Mouse (Mus musculus) lung, adult 2 months (tissue): ENCODE results near the gene Tm9sf3. TPM values are rescaled to one million over a fixed set of nuclear protein-coding genes. Genes with fewer than 3 reads are reported as not detected.

Source experiments
- DNase-seq: peaks from one replicate; pipeline ENCODE4 v3.0.0; 2022
- H3K4me1 ChIP-seq: fragments of 200-500 bp; 2 replicates; pipeline ENCODE4 v1.6.1; 2011; ENCODE audit warnings: low read length; ENCODE audit not compliant: control insufficient read depth, insufficient read depth
- H3K4me3 ChIP-seq: fragments of 200-500 bp; replicated peaks from 2 replicates; pipeline ENCODE3; 2011; ENCODE audit warnings: low read depth, mild to moderate bottlenecking, control low read depth, low read length; ENCODE audit errors: extremely low read depth
- CTCF ChIP-seq: fragments of 200-500 bp; IDR thresholded peaks from 2 replicates; pipeline ENCODE4 v1.5.1; 2011; ENCODE audit warnings: mild to moderate bottlenecking, low read length, control low read depth; ENCODE audit not compliant: insufficient read depth
- POLR2A ChIP-seq: fragments of 200-500 bp; IDR thresholded peaks from 2 replicates; pipeline ENCODE4 v1.6.1; 2011; ENCODE audit warnings: low read depth, mild to moderate bottlenecking, control low read depth, low read length, borderline replicate concordance; ENCODE audit errors: extremely low read depth
- WGBS: fragments of 180-500 bp; shearing (Covaris S2); methylation state at CpG from one replicate; pipeline ENCODE4 v1.1.7; 2018; 5-methylcytosine and 5-hydroxymethylcytosine counted together
- polyA plus RNA-seq: library from polyadenylated mRNA; depleted of rRNA; stranded (reverse); fragments of >200 nt; gene quantifications from 2 replicates; pipeline ENCODE4 v1.2.3, GENCODE M21; 2012

The Tm9sf3 gene
- polyA plus RNA-seq, 1 experiment: 65.4 TPM

- TF ChIP-seq POLR2A (no peak), CTCF (no peak)
- 83% methylated on average over 5 of the region's 5 CpGs for WGBS
These were observed 21.8 kb downstream of the Tm9sf3 start for GRCm38 (mm10) chr19:41241997-41242396.

GRCm38 (mm10) chr19:41233698-41234097, 30.1 kb downstream of the Tm9sf3 start:
- H3K4me3 ChIP-seq: no peak overlapping the region
- 87% methylated on average over 4 of the region's 4 CpGs for WGBS
- TF ChIP-seq POLR2A (no peak), CTCF (no peak)
- H3K4me1 ChIP-seq: no peaks in the 10 kb centered on the region; the same call in 1 of the 2 replicates
- DNase-seq: no peak

More at GRCm38 (mm10) chr19:41241997-41242396, 21.8 kb downstream of the Tm9sf3 start:
- Histone ChIP-seq H3K4me1 (no peaks in the 10 kb centered on the region), H3K4me3 (no peak overlapping the region)
- no peak for DNase-seq

- TF ChIP-seq CTCF (no peak), POLR2A (no peak)
- H3K4me3 ChIP-seq: no peak overlapping the region
- peaks cover 7% of the 10 kb centered on the region for H3K4me1 ChIP-seq
- 22% methylated on average over 7 of the region's 7 CpGs for WGBS
- no peak for DNase-seq
These were observed 55.5 kb downstream of the Tm9sf3 start for GRCm38 (mm10) chr19:41208326-41208725.

- 2% methylated on average over 32 of the region's 32 CpGs for WGBS
- peak; percentile 34 for DNase-seq
- Histone ChIP-seq H3K4me3 (peak within 1 kb of the TSS; percentile 19), H3K4me1 (peaks cover 7% of the 10 kb centered on the region)
- TF ChIP-seq POLR2A (no peak), CTCF (no peak)
These were observed 56.9 kb downstream of the Tm9sf3 start, which contains the start of gene Tll2 for GRCm38 (mm10) chr19:41206811-41207344. Gene Tll2 (minus strand): TSS chr19:41206835.

GRCm38 (mm10) chr19:41206041-41206810, 57.6 kb downstream of the Tm9sf3 start:
- Histone ChIP-seq H3K4me1 (peaks cover 7% of the 10 kb centered on the region), H3K4me3 (peak overlapping the region; percentile 19)
- 2% methylated on average over 46 of the region's 46 CpGs for whole genome bisulfite sequencing
- no peak for TF ChIP-seq CTCF
- no peak for DNase-seq

GRCm38 (mm10) chr19:41204159-41205081, 59.4 kb downstream of the Tm9sf3 start:
- 68% methylated on average over 11 of the region's 11 CpGs for WGBS
- DNase-seq: no peak
- H3K4me1 ChIP-seq: peaks cover 7% of the 10 kb centered on the region
- no peak for TF ChIP-seq POLR2A
- no peak for TF ChIP-seq CTCF
- H3K4me3 ChIP-seq: no peak overlapping the region

- DNase-seq: no peak
- H3K4me1 ChIP-seq: no peaks in the 10 kb centered on the region
- no peak overlapping the region for H3K4me3 ChIP-seq
- TF ChIP-seq CTCF (no peak), POLR2A (no peak)
- 73% methylated on average over 12 of the region's 12 CpGs for WGBS
These were observed 66.2 kb downstream of the Tm9sf3 start for GRCm38 (mm10) chr19:41197606-41198005.

- DNase-seq: no peak
- TF ChIP-seq POLR2A (no peak), CTCF (no peak)
- WGBS: 72% methylated on average over 1 of the region's 1 CpGs
- no peaks in the 10 kb centered on the region for H3K4me1 ChIP-seq
- H3K4me3 ChIP-seq: no peak overlapping the region
These were observed 70.4 kb downstream of the Tm9sf3 start for GRCm38 (mm10) chr19:41193379-41193778.

- 83% methylated on average over 4 of the region's 4 CpGs for WGBS
- Histone ChIP-seq H3K4me3 (no peak overlapping the region), H3K4me1 (no peaks in the 10 kb centered on the region)
- no peak for DNase-seq
- no peak for TF ChIP-seq CTCF
- TF ChIP-seq POLR2A: no peak
These were observed 70.8 kb downstream of the Tm9sf3 start for GRCm38 (mm10) chr19:41192953-41193352.
